Mouse (Mus musculus) kidney, postnatal 0 days (tissue): Measurements from ENCODE around the gene Rb1. TPM values are rescaled to one million over a fixed set of nuclear protein-coding genes. Genes with fewer than 3 reads are reported as not detected.

Source experiments
- ATAC-seq: fragments of 200-750 bp; cut with Nextera tagmentation; replicated peaks from 2 replicates; pipeline ENCODE4 v1.8.0; 2017; ENCODE audit warnings: low read depth, moderate number of reproducible peaks, moderate TSS enrichment, moderate library complexity; ENCODE audit not compliant: low FRiP score
- DNase-seq: peaks from one replicate; pipeline ENCODE4 v3.0.0-alpha.2; 2016; ENCODE audit warnings: low spot score
- H3K27ac ChIP-seq: fragments of 300-500 bp; sonication (generic); 2 replicates; pipeline ENCODE4 v1.5.1; 2014; ENCODE audit warnings: mild to moderate bottlenecking
- H3K27me3 ChIP-seq: fragments of 300-500 bp; sonication (generic); 2 replicates; pipeline ENCODE4 v1.6.1; 2014; ENCODE audit warnings: low read length, mixed read lengths; ENCODE audit not compliant: insufficient read depth
- H3K36me3 ChIP-seq: fragments of 300-500 bp; sonication (generic); 2 replicates; pipeline ENCODE4 v1.6.1; 2014; ENCODE audit warnings: low read length, mixed read lengths; ENCODE audit not compliant: insufficient read depth
- H3K4me1 ChIP-seq: fragments of 300-500 bp; sonication (generic); replicated peaks from 2 replicates; pipeline ENCODE4 v1.6.1; 2014; ENCODE audit warnings: antibody characterized with exemption, low read length, mixed read lengths; ENCODE audit not compliant: insufficient read depth
- H3K4me2 ChIP-seq: fragments of 300-500 bp; sonication (generic); 2 replicates; pipeline ENCODE4 v1.6.1; 2014; ENCODE audit warnings: mild to moderate bottlenecking, low read length, moderate library complexity, mixed read lengths
- H3K4me3 ChIP-seq: fragments of 300-500 bp; sonication (generic); replicated peaks from 2 replicates; pipeline ENCODE4 v1.5.1; 2014; ENCODE audit warnings: low read depth, low read length
- H3K9ac ChIP-seq: fragments of 300-500 bp; sonication (generic); 2 replicates; pipeline ENCODE4 v1.6.1; 2014; ENCODE audit warnings: low read depth, low read length
- H3K9me3 ChIP-seq: fragments of 300-500 bp; sonication (generic); replicated peaks from 2 replicates; pipeline ENCODE4 v1.6.1; 2016; ENCODE audit warnings: low read length, inconsistent platforms, mixed read lengths
- CTCF ChIP-seq: IDR thresholded peaks from 2 replicates; pipeline ENCODE4 v1.5.1; 2016; ENCODE audit warnings: antibody characterized with exemption, low read depth, mild to moderate bottlenecking, moderate library complexity
- WGBS: fragments of 180-500 bp; shearing (Covaris S2); extraction: QIAGEN DNeasy Blood & Tissue Kit; methylation state at CpG from one replicate; pipeline ENCODE4 v1.1.7; 2014; 5-methylcytosine and 5-hydroxymethylcytosine counted together
- polyA plus RNA-seq: library from polyadenylated mRNA; unstranded; fragments of >200 nt; fragmentation: Nextera tagmentation; extraction: Ambion mirVana; gene quantifications from 2 replicates; pipeline ENCODE4 v1.2.1, GENCODE M21; 2015

Rb1 gene
- polyA plus RNA-seq, 1 experiment from 2014 or later = 26.6 TPM

GRCm38 (mm10) chr14:73258181-73258580, 67.4 kb downstream of the Rb1 start:
- H3K27me3 ChIP-seq = no peaks in the 10 kb centered on the region
- no peaks in the 10 kb centered on the region for H3K9me3 ChIP-seq
- no peaks in the 10 kb centered on the region for H3K4me1 ChIP-seq
- TF ChIP-seq CTCF = no peak
- H3K4me3 ChIP-seq = no peak overlapping the region
- WGBS = 67% methylated on average over 4 of the region's 4 CpGs
- no peak overlapping the region for H3K27ac ChIP-seq
- H3K9ac ChIP-seq = no peak overlapping the region
- H3K4me2 ChIP-seq = no peak overlapping the region
- ATAC-seq (no peak), DNase-seq (no peak)
- 0 out of 2 replicates have a peak, but pooled peaks cover 11% of the 10 kb centered on the region for H3K36me3 ChIP-seq

- ATAC-seq (no peak), DNase-seq (no peak)
- no peak overlapping the region for H3K4me2 ChIP-seq
- no peak overlapping the region for H3K4me3 ChIP-seq
- no peak overlapping the region for H3K9ac ChIP-seq
- TF ChIP-seq CTCF = no peak
- 0 out of 2 replicates have a peak, but pooled peaks cover 4% of the 10 kb centered on the region for H3K36me3 ChIP-seq
- H3K27ac ChIP-seq = no peak overlapping the region
- no peaks in the 10 kb centered on the region for H3K9me3 ChIP-seq
- no peaks in the 10 kb centered on the region for H3K4me1 ChIP-seq
- H3K27me3 ChIP-seq = no peaks in the 10 kb centered on the region
- WGBS = 45% methylated on average over 7 of the region's 7 CpGs
Measured at GRCm38 (mm10) chr14:73257348-73257747, 68.3 kb downstream of the Rb1 start.

DNA sequence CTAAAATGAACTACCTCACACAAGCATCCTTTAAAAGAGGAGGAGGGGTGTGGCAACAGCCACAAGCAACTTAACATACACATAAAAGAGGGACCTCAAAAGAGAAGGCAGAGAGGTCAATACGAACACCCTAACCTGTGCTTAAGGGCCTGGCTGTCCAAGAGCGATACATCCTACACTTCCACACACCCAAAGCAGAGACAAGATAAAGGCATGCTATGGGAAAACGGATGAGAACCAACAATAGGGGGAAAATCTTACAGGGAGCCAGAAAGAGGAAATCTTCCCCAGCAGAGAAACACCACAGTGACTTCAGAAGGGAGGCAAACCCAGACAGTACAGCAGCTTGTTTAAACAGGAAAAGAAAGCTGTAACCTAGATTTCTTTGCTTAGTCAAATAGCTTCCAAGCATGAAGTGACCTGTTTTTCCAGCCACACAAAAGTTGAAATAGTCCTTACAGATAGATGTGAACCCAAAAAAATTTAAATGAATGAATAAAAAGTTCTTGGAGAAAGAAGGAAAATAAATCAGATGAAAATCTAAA, 70.1 kb downstream of the Rb1 start:
- no peak overlapping the region for H3K4me2 ChIP-seq
- no peak for ATAC-seq
- H3K27ac ChIP-seq = no peak overlapping the region
- no peaks in the 10 kb centered on the region for H3K9me3 ChIP-seq
- H3K36me3 ChIP-seq = no peaks in the 10 kb centered on the region
- WGBS = 57% methylated on average over 3 of the region's 3 CpGs
- no peaks in the 10 kb centered on the region for H3K4me1 ChIP-seq
- DNase-seq = no peak
- no peak overlapping the region for H3K4me3 ChIP-seq
- no peaks in the 10 kb centered on the region for H3K27me3 ChIP-seq
- H3K9ac ChIP-seq = no peak overlapping the region
- no peak for TF ChIP-seq CTCF

GRCm38 (mm10) chr14:73254412-73254811, 71.2 kb downstream of the Rb1 start:
- peak; percentile 34; the same call in 1 of the 2 replicates for ATAC-seq
- H3K9ac ChIP-seq = no peak overlapping the region
- 76% methylated on average over 4 of the region's 4 CpGs for WGBS
- H3K4me3 ChIP-seq = no peak overlapping the region
- peak overlapping the region; percentile 87 for H3K27ac ChIP-seq
- no peaks in the 10 kb centered on the region for H3K4me1 ChIP-seq
- no peak; the same call in 1 of the 2 replicates for TF ChIP-seq CTCF
- no peaks in the 10 kb centered on the region for H3K27me3 ChIP-seq
- H3K9me3 ChIP-seq = no peaks in the 10 kb centered on the region
- no peak overlapping the region for H3K4me2 ChIP-seq
- H3K36me3 ChIP-seq = no peaks in the 10 kb centered on the region
- DNase-seq = no peak

DNA sequence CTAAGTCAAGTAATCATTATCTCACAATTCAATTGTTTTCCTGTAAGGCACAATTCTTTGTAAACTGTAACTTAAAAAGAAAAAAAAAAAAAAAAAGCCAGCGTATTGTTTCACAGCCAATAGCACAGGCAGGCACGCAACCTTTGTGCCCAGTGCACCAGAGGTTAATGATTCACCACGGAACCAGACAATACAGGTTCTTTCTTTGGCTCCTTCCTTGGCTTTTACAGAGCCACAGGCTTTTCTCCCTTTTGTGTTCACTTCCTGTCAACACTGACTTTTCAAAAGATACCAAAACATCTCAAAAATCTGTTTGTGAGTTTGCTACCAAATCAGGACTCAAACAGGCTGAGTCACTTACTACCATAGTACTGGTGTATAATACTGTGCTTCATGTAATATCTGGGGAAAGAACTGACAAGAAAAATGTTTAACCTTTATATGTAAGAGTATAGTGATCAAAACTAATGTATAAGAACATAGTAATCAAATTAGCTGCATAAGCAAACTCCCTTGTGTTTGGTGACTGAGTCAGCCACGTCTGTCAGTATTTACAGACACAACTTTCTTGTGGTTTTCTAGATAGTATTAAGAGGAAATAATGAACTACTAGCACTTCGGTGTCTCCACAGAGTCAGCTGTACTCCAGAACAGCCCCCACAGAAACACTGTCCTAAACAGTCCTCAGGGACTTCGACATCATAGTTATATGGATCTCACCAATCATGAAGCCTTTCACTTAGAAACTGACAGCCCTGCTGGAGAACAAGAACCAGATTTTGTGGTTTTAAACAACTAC, 72.0 kb downstream of the Rb1 start:
- no peaks in the 10 kb centered on the region for H3K27me3 ChIP-seq
- ATAC-seq (peak; percentile 96), DNase-seq (peak; percentile 74)
- no peak overlapping the region for H3K4me2 ChIP-seq
- no peaks in the 10 kb centered on the region for H3K4me1 ChIP-seq
- H3K4me3 ChIP-seq = no peak overlapping the region
- H3K27ac ChIP-seq = peak overlapping the region; percentile 87
- WGBS = 44% methylated on average over 6 of the region's 6 CpGs
- H3K9me3 ChIP-seq = no peaks in the 10 kb centered on the region
- H3K36me3 ChIP-seq = no peaks in the 10 kb centered on the region
- no peak overlapping the region for H3K9ac ChIP-seq
- TF ChIP-seq CTCF = no peak

DNA sequence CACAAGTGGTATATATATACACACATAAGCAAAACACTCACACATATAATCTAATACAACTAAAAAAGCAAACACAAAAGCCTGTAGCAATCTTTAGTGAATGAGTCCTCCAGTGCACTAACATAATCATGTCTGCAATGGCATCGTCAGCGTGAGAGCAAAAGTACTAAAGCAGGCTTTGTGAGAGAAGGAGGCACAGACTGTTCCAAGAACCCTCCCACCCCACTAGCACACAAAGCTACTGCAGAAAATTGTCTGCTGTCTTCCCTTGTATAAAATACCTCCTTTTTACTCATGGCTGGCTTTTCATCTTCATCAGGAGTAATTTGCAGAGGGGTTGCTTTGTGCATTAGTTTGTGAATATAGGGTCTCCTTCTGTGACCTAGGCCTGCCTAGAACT, 73.3 kb downstream of the Rb1 start:
- 93% methylated on average over 2 of the region's 2 CpGs for WGBS
- Histone ChIP-seq H3K9ac (no peak overlapping the region), H3K36me3 (no peaks in the 10 kb centered on the region), H3K27me3 (no peaks in the 10 kb centered on the region), H3K4me2 (no peak overlapping the region), H3K9me3 (no peaks in the 10 kb centered on the region), H3K4me3 (no peak overlapping the region), H3K27ac (peak overlapping the region; percentile 77), H3K4me1 (no peaks in the 10 kb centered on the region)
- no peak for DNase-seq
- ATAC-seq = no peak
- no peak for TF ChIP-seq CTCF
